Mouse (Mus musculus): ENCODE measurements around the gene Rin2.

GRCm38 (mm10) chr2:145769964-145770363 is 94.9 kb downstream of the Rin2 start:
- TF ChIP-seq POLR2A (IDR thresholded peaks at IDR 0.05; ENCODE audit: low read depth, low read length) = no peak
- TF ChIP-seq POLR2AphosphoS2 (IDR thresholded peaks at IDR 0.05; ENCODE audit: low read depth, low read length) = no peak
- TF ChIP-seq CTCF (conservative IDR thresholded peaks at IDR 0.05 in 1 of 2, IDR thresholded peaks at IDR 0.05 in 1 of 2; ENCODE audit: low read depth in 2 of 2, low read length in 2 of 2) = no peak
- no peak for TF ChIP-seq SMC3 (IDR thresholded peaks at IDR 0.05; ENCODE audit: low read depth, low read length)
- no peak for TF ChIP-seq USF1 (IDR thresholded peaks at IDR 0.05; ENCODE audit: low read depth, low read length)
- no peak for TF ChIP-seq RAD21 (IDR thresholded peaks at IDR 0.05; ENCODE audit: low read depth, low read length)
- TF ChIP-seq CHD2 (IDR thresholded peaks at IDR 0.05; ENCODE audit: low read length) = no peak
- TF ChIP-seq RCOR1 (conservative IDR thresholded peaks at IDR 0.05; ENCODE audit: low read depth, low read length) = no peak
- TF ChIP-seq ZC3H11A (IDR thresholded peaks at IDR 0.05; ENCODE audit: low read depth, low read length) = no peak
- no peak for TF ChIP-seq E2F4 (IDR thresholded peaks at IDR 0.05; ENCODE audit: insufficient replicate concordance, low read depth, low read length)
- no peak for TF ChIP-seq ZKSCAN1 (IDR thresholded peaks at IDR 0.05; ENCODE audit: borderline replicate concordance, low read depth, low read length)
